Mouse (Mus musculus): ENCODE measurements at regions not wholly inside any gene's neighbourhood (a gene's known extent, or its start where the extent isn't known, plus 50 kb on each side); places are given as distances from the start of the nearest gene placed in this dataset.

- H3K36me3 ChIP-seq (ENCODE audit: control insufficient read depth, insufficient read depth, low read length): no peaks in the 10 kb centered on the region
- H3K9ac ChIP-seq (ENCODE audit: low read length): no peak overlapping the region
- no peaks in the 10 kb centered on the region for H3K4me1 ChIP-seq (ENCODE audit: control insufficient read depth, insufficient read depth, low read length)
- no peak for ATAC-seq
- H3K27ac ChIP-seq (ENCODE audit: low read depth, low read length): no peak overlapping the region
- no peaks in the 10 kb centered on the region for H3K27me3 ChIP-seq (replicated peaks; ENCODE audit: control insufficient read depth, insufficient read depth, low read length)
- no peak for DNase-seq (ENCODE audit: low spot score)
- no peaks in the 10 kb centered on the region for H3K9me3 ChIP-seq (replicated peaks; ENCODE audit: control insufficient read depth, low read length)
- H3K4me3 ChIP-seq (ENCODE audit: low read depth, low read length): no peak overlapping the region
- H3K4me2 ChIP-seq (ENCODE audit: low read length): no peak overlapping the region
- 97% methylated on average over 6 of the region's 6 CpGs for WGBS
Measured at GRCm38 (mm10) chr5:74903711-74904110, 140.9 kb downstream of the Chic2 start.

DNA sequence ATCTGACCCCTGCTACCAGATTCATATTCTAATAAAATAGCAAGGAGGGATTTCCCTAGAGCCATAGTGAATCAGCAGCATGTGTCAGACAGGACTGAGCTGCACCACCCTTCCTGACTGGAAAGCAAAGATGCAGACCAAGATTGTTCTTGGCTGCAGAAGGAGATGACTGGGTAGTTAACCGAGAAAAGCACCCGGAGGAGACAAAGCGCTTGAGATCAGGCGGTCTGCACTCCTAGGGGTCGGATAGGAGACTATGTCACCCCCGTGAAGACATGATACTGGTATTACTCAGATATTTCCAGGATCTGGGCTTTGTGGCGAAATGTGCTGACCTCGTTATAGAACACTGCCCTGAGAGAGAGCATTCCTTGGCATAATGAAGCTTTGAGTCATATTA lies 147.4 kb downstream of the Chic2 start:
- Histone ChIP-seq H3K4me1 (ENCODE audit: control insufficient read depth, insufficient read depth, low read length) (no peaks in the 10 kb centered on the region), H3K9me3 (replicated peaks; ENCODE audit: control insufficient read depth, low read length) (no peaks in the 10 kb centered on the region), H3K4me3 (ENCODE audit: low read depth, low read length) (no peak overlapping the region), H3K36me3 (ENCODE audit: control insufficient read depth, insufficient read depth, low read length) (no peaks in the 10 kb centered on the region), H3K4me2 (ENCODE audit: low read length) (no peak overlapping the region), H3K9ac (ENCODE audit: low read length) (no peak overlapping the region), H3K27me3 (replicated peaks; ENCODE audit: control insufficient read depth, insufficient read depth, low read length) (no peaks in the 10 kb centered on the region), H3K27ac (ENCODE audit: low read depth, low read length) (no peak overlapping the region)
- DNase-seq (ENCODE audit: low spot score) (no peak), ATAC-seq (no peak)
- 87% methylated on average over 8 of the region's 8 CpGs for WGBS

- H3K27me3 ChIP-seq (replicated peaks; ENCODE audit: control insufficient read depth, insufficient read depth, low read length): no peaks in the 10 kb centered on the region
Measured at GRCm38 (mm10) chr5:74893276-74893675, 151.3 kb downstream of the Chic2 start.

GRCm38 (mm10) chr5:74891541-74891940 lies 153.0 kb downstream of the Chic2 start:
- H3K4me1 ChIP-seq (ENCODE audit: control insufficient read depth, insufficient read depth, low read length): no peaks in the 10 kb centered on the region
- no peaks in the 10 kb centered on the region for H3K36me3 ChIP-seq (ENCODE audit: control insufficient read depth, insufficient read depth, low read length)
- ATAC-seq: no peak
- no peak for DNase-seq (ENCODE audit: low spot score)
- no peaks in the 10 kb centered on the region for H3K27me3 ChIP-seq (replicated peaks; ENCODE audit: control insufficient read depth, insufficient read depth, low read length)
- H3K4me3 ChIP-seq (ENCODE audit: low read depth, low read length): no peak overlapping the region
- no peaks in the 10 kb centered on the region for H3K9me3 ChIP-seq (replicated peaks; ENCODE audit: control insufficient read depth, low read length)
- H3K9ac ChIP-seq (ENCODE audit: low read length): no peak overlapping the region
- H3K27ac ChIP-seq (ENCODE audit: low read depth, low read length): no peak overlapping the region
- 59% methylated on average over 3 of the region's 3 CpGs for WGBS
- H3K4me2 ChIP-seq (ENCODE audit: low read length): no peak overlapping the region

More at GRCm38 (mm10) chr5:74893276-74893675, 151.3 kb downstream of the Chic2 start:
- no peaks in the 10 kb centered on the region for H3K36me3 ChIP-seq (ENCODE audit: control insufficient read depth, insufficient read depth, low read length)
- DNase-seq (ENCODE audit: low spot score) (no peak), ATAC-seq (no peak)
- 77% methylated on average over 5 of the region's 5 CpGs for WGBS
- H3K4me3 ChIP-seq (ENCODE audit: low read depth, low read length): no peak overlapping the region
- no peak overlapping the region for H3K27ac ChIP-seq (ENCODE audit: low read depth, low read length)
- no peaks in the 10 kb centered on the region for H3K4me1 ChIP-seq (ENCODE audit: control insufficient read depth, insufficient read depth, low read length)
- H3K9ac ChIP-seq (ENCODE audit: low read length): no peak overlapping the region
- H3K9me3 ChIP-seq (replicated peaks; ENCODE audit: control insufficient read depth, low read length): no peaks in the 10 kb centered on the region
- no peak overlapping the region for H3K4me2 ChIP-seq (ENCODE audit: low read length)

DNA sequence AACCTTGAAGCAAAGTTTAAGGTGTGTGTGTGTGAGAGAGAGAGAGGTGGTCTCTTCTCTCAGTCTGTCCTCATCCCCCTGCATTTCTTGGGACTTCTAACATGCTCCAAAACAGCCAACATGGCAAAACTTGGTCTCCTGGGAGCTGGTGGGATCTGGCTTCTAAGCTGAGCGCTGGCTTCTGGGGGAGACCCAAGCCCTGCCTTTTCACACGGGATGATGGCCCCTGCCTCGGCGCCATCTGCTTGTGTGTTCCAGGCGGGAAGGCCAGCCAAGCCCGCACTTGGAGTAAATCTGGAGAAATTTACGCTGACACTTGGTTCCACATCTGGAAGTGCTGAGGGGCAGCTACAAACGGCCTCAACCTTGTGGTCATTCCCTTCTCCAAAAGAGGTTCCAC lies 155.6 kb downstream of the Chic2 start:
- H3K4me2 ChIP-seq (ENCODE audit: low read length): no peak overlapping the region
- no peaks in the 10 kb centered on the region for H3K4me1 ChIP-seq (ENCODE audit: control insufficient read depth, insufficient read depth, low read length)
- DNase-seq (ENCODE audit: low spot score) (no peak), ATAC-seq (no peak)
- no peak overlapping the region for H3K9ac ChIP-seq (ENCODE audit: low read length)
- H3K36me3 ChIP-seq (ENCODE audit: control insufficient read depth, insufficient read depth, low read length): no peaks in the 10 kb centered on the region
- no peaks in the 10 kb centered on the region for H3K27me3 ChIP-seq (replicated peaks; ENCODE audit: control insufficient read depth, insufficient read depth, low read length)
- H3K9me3 ChIP-seq (replicated peaks; ENCODE audit: control insufficient read depth, low read length): no peaks in the 10 kb centered on the region
- H3K4me3 ChIP-seq (ENCODE audit: low read depth, low read length): no peak overlapping the region
- no peak overlapping the region for H3K27ac ChIP-seq (ENCODE audit: low read depth, low read length)
- WGBS: 87% methylated on average over 8 of the region's 8 CpGs

DNA sequence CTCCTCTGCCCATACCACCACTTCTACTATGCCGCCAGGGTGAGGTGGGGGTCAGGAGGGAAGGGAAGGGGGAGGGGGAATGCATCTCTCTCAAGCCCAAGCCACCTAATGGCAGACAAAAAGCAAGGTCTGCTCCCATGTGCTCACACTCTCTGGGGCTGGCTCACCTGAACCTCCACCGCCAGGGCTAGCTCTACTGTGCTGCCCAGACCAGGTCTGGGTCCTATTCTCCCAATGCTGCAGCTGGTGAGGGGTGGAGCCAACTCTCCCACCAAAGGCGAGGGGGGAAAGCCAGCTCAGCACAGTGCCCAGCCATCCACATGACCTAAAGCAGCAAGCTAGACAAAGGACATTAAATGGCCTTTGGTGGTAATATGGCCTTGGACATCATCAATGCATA lies 158.6 kb downstream of the Chic2 start:
- no peak overlapping the region for H3K4me3 ChIP-seq (ENCODE audit: low read depth, low read length)
- WGBS: 84% methylated on average over 3 of the region's 3 CpGs
- DNase-seq (ENCODE audit: low spot score): no peak
- no peak overlapping the region for H3K4me2 ChIP-seq (ENCODE audit: low read length)
- H3K36me3 ChIP-seq (ENCODE audit: control insufficient read depth, insufficient read depth, low read length): no peaks in the 10 kb centered on the region
- no peaks in the 10 kb centered on the region for H3K4me1 ChIP-seq (ENCODE audit: control insufficient read depth, insufficient read depth, low read length)
- no peak overlapping the region for H3K27ac ChIP-seq (ENCODE audit: low read depth, low read length)
- H3K27me3 ChIP-seq (replicated peaks; ENCODE audit: control insufficient read depth, insufficient read depth, low read length): no peaks in the 10 kb centered on the region
- ATAC-seq: no peak
- H3K9ac ChIP-seq (ENCODE audit: low read length): no peak overlapping the region
- no peaks in the 10 kb centered on the region for H3K9me3 ChIP-seq (replicated peaks; ENCODE audit: control insufficient read depth, low read length)

- H3K27ac ChIP-seq (ENCODE audit: low read depth, low read length): no peak overlapping the region
- no peak for ATAC-seq
- H3K36me3 ChIP-seq (ENCODE audit: control insufficient read depth, insufficient read depth, low read length): no peaks in the 10 kb centered on the region
- no peak overlapping the region for H3K9ac ChIP-seq (ENCODE audit: low read length)
- no peaks in the 10 kb centered on the region for H3K4me1 ChIP-seq (ENCODE audit: control insufficient read depth, insufficient read depth, low read length)
- no peaks in the 10 kb centered on the region for H3K27me3 ChIP-seq (replicated peaks; ENCODE audit: control insufficient read depth, insufficient read depth, low read length)
- H3K4me3 ChIP-seq (ENCODE audit: low read depth, low read length): no peak overlapping the region
- H3K9me3 ChIP-seq (replicated peaks; ENCODE audit: control insufficient read depth, low read length): no peaks in the 10 kb centered on the region
- 86% methylated on average over 12 of the region's 12 CpGs for WGBS
- no peak for DNase-seq (ENCODE audit: low spot score)
- H3K4me2 ChIP-seq (ENCODE audit: low read length): no peak overlapping the region
Measured at GRCm38 (mm10) chr5:74882563-74882962, 162.0 kb downstream of the Chic2 start.

DNA sequence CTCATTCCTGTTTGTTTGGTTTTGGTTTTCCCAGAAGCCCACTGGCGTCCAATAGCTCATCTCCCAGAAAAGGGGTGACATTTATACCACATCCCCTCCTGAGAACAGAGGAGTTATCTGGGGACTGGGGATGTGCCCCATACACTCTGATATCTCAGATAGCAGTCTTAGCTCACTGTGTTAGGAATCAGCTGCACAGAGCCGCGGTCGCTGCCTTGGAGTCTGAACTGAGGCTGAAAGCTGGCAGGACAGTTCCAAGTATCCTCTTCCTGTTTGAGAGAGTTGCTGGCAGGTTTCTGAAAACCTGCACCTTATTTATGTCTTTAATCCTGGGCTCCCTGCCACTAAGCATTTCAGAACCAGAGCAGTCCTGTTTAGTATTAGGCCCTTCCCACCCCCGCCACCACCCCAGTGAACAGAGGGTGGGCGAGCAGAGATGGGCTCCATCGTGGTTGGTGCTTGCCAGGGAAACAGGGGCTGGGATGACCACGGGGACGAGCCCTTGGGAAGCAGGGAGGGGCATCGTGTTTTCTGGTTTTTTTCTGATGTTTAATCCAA lies 163.8 kb downstream of the Chic2 start:
- no peaks in the 10 kb centered on the region for H3K27me3 ChIP-seq (replicated peaks; ENCODE audit: control insufficient read depth, insufficient read depth, low read length)
- no peak for ATAC-seq
- no peaks in the 10 kb centered on the region for H3K9me3 ChIP-seq (replicated peaks; ENCODE audit: control insufficient read depth, low read length)
- H3K4me1 ChIP-seq (ENCODE audit: control insufficient read depth, insufficient read depth, low read length): no peaks in the 10 kb centered on the region
- no peak for DNase-seq (ENCODE audit: low spot score)
- no peak overlapping the region for H3K4me2 ChIP-seq (ENCODE audit: low read length)
- H3K4me3 ChIP-seq (ENCODE audit: low read depth, low read length): no peak overlapping the region
- H3K27ac ChIP-seq (ENCODE audit: low read depth, low read length): no peak overlapping the region
- H3K9ac ChIP-seq (ENCODE audit: low read length): no peak overlapping the region
- 78% methylated on average over 10 of the region's 10 CpGs for WGBS
- no peaks in the 10 kb centered on the region for H3K36me3 ChIP-seq (ENCODE audit: control insufficient read depth, insufficient read depth, low read length)

- H3K27ac ChIP-seq (ENCODE audit: low read depth, low read length): no peak overlapping the region
- H3K27me3 ChIP-seq (replicated peaks; ENCODE audit: control insufficient read depth, insufficient read depth, low read length): no peaks in the 10 kb centered on the region
- 85% methylated on average over 6 of the region's 6 CpGs for WGBS
- DNase-seq (ENCODE audit: low spot score) (no peak), ATAC-seq (no peak)
- H3K36me3 ChIP-seq (ENCODE audit: control insufficient read depth, insufficient read depth, low read length): no peaks in the 10 kb centered on the region
- no peak overlapping the region for H3K4me3 ChIP-seq (ENCODE audit: low read depth, low read length)
- no peak overlapping the region for H3K4me2 ChIP-seq (ENCODE audit: low read length)
- no peaks in the 10 kb centered on the region for H3K9me3 ChIP-seq (replicated peaks; ENCODE audit: control insufficient read depth, low read length)
- H3K9ac ChIP-seq (ENCODE audit: low read length): no peak overlapping the region
- H3K4me1 ChIP-seq (ENCODE audit: control insufficient read depth, insufficient read depth, low read length): no peaks in the 10 kb centered on the region
Measured at GRCm38 (mm10) chr5:74880048-74880437, 164.5 kb downstream of the Chic2 start.

Data from forebrain, embryonic 14.5 days (tissue).